Mouse (Mus musculus): ENCODE measurements around the gene Paxip1. TPM values are rescaled to one million over a fixed set of nuclear protein-coding genes. Genes with fewer than 3 reads are reported as not detected.

Paxip1 gene
- polyA plus RNA-seq, 1 experiment from 2014 or later, result 16.9 TPM

DNA sequence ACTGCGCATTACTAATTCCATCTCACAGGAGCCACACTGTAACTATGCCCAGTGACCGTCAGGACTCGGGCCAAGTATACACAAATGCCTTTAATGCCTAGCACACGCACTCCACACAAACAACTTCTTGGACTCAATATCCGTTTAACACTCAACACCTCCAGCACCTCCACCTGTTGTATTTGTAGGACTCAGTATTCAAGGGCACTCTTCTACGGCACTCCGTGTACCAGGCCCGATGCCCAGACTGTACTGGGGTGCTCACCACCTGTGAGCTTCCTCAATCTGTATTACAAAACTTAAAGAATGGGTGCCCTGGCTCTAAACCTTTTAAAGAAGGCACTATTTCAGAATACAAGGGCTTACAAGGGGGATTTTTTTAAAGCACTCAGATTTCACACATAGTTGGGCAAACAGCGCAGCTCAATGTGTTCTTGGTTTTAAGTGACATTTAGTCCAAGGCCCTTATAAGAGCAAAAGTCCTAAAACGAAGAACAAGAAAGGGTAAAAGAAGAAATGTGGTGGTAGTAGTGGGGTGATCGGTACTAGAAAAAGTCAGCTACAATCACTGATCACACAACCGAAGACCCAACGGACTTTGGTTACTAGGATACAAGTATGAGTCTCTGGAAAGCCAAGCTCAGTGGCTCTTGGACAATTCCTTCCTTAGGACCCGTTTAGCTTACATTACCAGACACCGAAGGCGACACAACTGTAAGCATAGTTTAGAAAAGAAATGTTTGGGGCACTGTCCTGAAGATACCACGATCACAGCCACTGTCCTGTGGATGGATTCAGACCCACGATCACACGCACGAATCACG, 1.2 kb downstream of the Paxip1 start:
- 29% methylated on average over 21 of the region's 21 CpGs for WGBS (ENCODE audit: insufficient replicate concordance)
- Histone ChIP-seq H3K4me3 (replicated peaks) (peak overlapping the region; percentile 96), H3K4me2 (peak overlapping the region; percentile 84), H3K4me1 (replicated peaks) (peaks cover 32% of the 10 kb centered on the region), H3K9ac (peak overlapping the region; percentile 99), H3K27ac (peak overlapping the region; percentile 84), H3K27me3 (no peaks in the 10 kb centered on the region), H3K36me3 (peaks cover 46% of the 10 kb centered on the region), H3K9me3 (replicated peaks) (no peaks in the 10 kb centered on the region)
- DNase-seq, result no peak
- no peak for ATAC-seq (ENCODE audit: low read depth)

DNA sequence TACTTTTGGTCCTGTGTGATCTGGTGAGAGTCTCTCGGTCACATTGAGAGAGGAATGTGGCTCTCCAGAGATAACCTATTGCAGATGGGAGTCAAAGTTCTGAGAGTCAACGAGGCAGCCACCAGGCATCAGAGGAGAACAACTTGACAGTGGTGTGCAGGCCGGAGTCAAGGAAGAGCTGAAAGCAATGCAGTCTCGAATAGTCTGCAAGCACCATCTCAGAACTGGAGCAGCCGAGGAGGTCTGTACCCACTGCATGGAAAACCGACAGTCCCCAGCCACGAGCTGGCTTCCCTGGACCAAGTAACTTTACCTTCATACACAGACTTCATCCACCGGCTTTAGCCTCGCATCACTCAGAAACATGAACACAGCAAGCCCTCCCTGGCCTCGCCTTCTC, 1.9 kb downstream of the Paxip1 start:
- Histone ChIP-seq H3K4me1 (replicated peaks) (peaks cover 32% of the 10 kb centered on the region), H3K27ac (no peak overlapping the region), H3K9ac (peak overlapping the region; percentile 99), H3K27me3 (no peaks in the 10 kb centered on the region), H3K9me3 (replicated peaks) (no peaks in the 10 kb centered on the region), H3K4me2 (peak overlapping the region; percentile 84), H3K4me3 (replicated peaks) (peak overlapping the region; percentile 96), H3K36me3 (peaks cover 53% of the 10 kb centered on the region)
- DNase-seq (no peak), ATAC-seq (ENCODE audit: low read depth) (no peak)
- 71% methylated on average over 10 of the region's 10 CpGs for WGBS (ENCODE audit: insufficient replicate concordance)

DNA sequence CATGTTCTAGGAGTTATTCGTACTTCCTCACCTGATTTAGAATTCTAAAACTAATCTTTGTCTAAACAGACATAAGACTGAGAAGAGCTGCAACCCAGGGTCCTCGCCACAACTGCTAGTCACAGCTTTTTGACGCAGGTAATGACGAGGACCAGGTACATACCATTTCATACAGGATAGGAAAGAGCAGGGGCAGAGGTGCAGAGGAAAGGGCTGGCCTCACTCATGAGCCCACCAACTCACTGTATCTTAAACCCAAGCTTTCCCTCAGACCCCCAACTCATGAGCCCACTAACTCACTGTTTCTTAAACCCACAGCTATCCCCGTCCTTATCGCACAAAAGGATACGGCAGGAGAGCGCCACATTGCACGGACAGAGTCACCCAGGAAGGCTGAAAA, 8.1 kb downstream of the Paxip1 start:
- Histone ChIP-seq H3K9me3 (replicated peaks) (no peaks in the 10 kb centered on the region), H3K4me3 (replicated peaks) (no peak overlapping the region), H3K4me1 (replicated peaks) (no peaks in the 10 kb centered on the region; the same call in 1 of the 2 replicates), H3K4me2 (no peak overlapping the region), H3K36me3 (peaks cover 94% of the 10 kb centered on the region), H3K27me3 (no peaks in the 10 kb centered on the region), H3K9ac (no peak overlapping the region), H3K27ac (no peak overlapping the region)
- DNase-seq (no peak), ATAC-seq (ENCODE audit: low read depth) (no peak)
- WGBS (ENCODE audit: insufficient replicate concordance), result 87% methylated on average over 9 of the region's 9 CpGs

DNA sequence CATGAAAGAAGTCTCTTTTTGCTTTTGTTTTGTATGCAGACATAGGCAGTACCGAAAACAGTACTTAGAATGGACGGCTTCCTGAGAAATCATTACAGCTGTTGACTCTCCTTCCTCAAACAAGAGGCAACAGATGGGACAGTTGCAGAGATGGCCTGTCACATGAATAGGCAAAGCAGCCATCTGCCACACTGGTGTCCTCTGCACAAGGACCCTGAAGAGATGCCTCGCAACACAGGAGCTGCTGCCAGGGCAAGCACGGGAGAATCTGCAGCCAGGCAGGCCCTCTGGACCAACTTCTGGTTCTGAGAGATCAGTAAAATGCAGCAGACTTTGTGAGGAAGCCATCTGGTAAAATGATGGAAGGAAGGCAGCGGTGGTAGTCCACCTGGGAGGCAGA, 23.5 kb downstream of the Paxip1 start:
- H3K4me1 ChIP-seq (replicated peaks), result 0 out of 2 replicates have a peak, but pooled peaks cover 3% of the 10 kb centered on the region
- ATAC-seq (ENCODE audit: low read depth), result no peak
- H3K27me3 ChIP-seq, result no peaks in the 10 kb centered on the region
- DNase-seq, result no peak
- H3K9me3 ChIP-seq (replicated peaks), result no peaks in the 10 kb centered on the region
- H3K4me3 ChIP-seq (replicated peaks), result no peak overlapping the region
- no peak overlapping the region for H3K4me2 ChIP-seq
- H3K9ac ChIP-seq, result no peak overlapping the region
- peaks cover 100% of the 10 kb centered on the region for H3K36me3 ChIP-seq
- WGBS (ENCODE audit: insufficient replicate concordance), result 86% methylated on average over 5 of the region's 5 CpGs
- no peak overlapping the region for H3K27ac ChIP-seq

DNA sequence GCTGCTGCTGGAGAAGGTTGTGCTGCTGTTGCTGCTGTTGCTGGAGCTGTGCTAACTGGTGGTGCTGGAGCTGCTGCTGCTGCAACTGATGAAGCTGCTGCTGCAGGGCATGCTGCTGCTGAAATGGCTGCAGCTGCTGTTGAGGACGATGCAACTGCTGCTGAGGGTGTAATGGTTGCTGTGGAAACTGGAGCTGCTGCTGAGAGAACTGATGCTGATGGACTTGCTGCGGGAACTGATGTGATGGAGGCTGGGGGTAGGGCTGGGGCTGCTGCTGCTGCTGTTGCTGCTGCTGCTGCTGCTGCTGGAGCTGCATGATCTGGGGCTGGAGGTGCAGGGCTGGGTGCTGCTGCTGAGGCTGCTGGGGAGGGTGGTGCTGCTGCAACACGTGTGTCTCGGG, 25.7 kb downstream of the Paxip1 start:
- Histone ChIP-seq H3K27ac (no peak overlapping the region), H3K36me3 (peaks cover 100% of the 10 kb centered on the region), H3K4me1 (replicated peaks) (no peaks in the 10 kb centered on the region), H3K27me3 (no peaks in the 10 kb centered on the region), H3K9ac (no peak overlapping the region), H3K4me3 (replicated peaks) (no peak overlapping the region), H3K9me3 (replicated peaks) (no peaks in the 10 kb centered on the region), H3K4me2 (no peak overlapping the region)
- DNase-seq (no peak), ATAC-seq (ENCODE audit: low read depth) (no peak)
- WGBS (ENCODE audit: insufficient replicate concordance), result 63% methylated on average over 4 of the region's 4 CpGs

DNA sequence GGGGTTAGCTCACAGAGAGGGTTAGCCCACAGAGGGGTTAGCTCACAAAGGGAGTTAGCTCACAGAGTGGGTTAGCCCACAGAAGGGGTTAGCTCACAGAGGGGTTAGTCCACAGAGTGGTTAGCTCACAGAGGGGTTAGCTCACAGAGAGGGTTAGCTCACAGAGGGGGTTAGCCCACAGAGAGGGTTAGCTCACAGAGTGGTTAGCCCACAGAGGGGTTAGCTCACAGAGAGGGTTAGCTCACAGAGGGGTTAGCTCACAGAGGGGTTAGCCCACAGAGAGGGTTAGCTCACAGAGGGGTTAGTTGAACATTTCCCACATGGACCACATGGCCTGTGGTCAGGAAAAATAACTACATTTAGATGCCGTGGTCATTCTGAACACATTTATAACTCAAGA, 46.5 kb downstream of the Paxip1 start:
- Histone ChIP-seq H3K9me3 (replicated peaks) (no peaks in the 10 kb centered on the region), H3K4me2 (no peak overlapping the region), H3K4me1 (replicated peaks) (no peaks in the 10 kb centered on the region), H3K4me3 (replicated peaks) (no peak overlapping the region), H3K9ac (no peak overlapping the region), H3K36me3 (peaks cover 81% of the 10 kb centered on the region), H3K27me3 (no peaks in the 10 kb centered on the region), H3K27ac (no peak overlapping the region)
- 86% methylated on average over 1 of the region's 1 CpGs for WGBS (ENCODE audit: insufficient replicate concordance)
- DNase-seq, result no peak
- ATAC-seq (ENCODE audit: low read depth), result no peak

DNA sequence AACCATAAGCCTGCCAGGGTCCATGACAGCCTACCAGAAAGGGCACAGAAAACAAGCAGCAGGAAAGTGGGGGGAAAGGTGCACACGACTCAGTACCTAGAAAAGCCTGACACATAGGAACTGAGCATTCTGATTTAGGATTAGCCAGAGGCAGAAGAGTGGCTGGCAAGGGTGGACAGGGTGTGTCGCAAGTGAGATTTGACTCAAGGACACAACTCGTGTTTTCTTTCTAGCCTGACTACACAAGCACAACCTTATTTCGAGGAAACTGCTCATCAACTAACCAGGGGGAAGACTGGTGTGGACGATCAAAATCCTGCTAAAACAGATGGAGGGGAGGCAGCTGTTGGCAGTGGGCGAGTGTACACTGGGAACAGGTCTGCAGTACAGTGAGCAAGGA, 52.3 kb downstream of the Paxip1 start:
- no peak overlapping the region for H3K4me3 ChIP-seq (replicated peaks)
- WGBS (ENCODE audit: insufficient replicate concordance), result 68% methylated on average over 6 of the region's 6 CpGs
- no peak overlapping the region for H3K27ac ChIP-seq
- H3K9ac ChIP-seq, result no peak overlapping the region
- no peak for ATAC-seq (ENCODE audit: low read depth)
- DNase-seq, result no peak
- H3K27me3 ChIP-seq, result no peaks in the 10 kb centered on the region
- H3K9me3 ChIP-seq (replicated peaks), result no peaks in the 10 kb centered on the region
- no peaks in the 10 kb centered on the region for H3K4me1 ChIP-seq (replicated peaks)
- H3K4me2 ChIP-seq, result no peak overlapping the region
- H3K36me3 ChIP-seq, result peaks cover 43% of the 10 kb centered on the region

DNA sequence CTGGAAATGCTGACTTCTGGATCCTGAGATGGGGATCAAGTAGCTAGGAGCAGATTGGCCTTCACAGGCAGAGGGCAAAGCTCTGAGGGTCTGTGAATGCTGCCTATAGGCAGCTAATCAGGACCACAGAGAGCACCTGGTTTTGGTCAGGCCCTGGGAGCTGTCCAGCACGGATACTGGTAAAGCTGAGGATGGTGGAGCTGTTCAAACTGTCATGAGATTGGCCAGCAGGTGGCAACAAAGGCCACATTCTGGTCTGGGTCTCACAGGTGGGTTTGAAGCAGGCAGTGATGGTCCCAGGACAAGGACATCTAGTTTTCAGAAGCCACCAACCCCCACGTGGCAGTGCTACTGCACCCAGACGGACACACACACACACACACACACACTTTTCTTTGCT, 54.3 kb downstream of the Paxip1 start:
- peak; percentile 51; the same call in 1 of the 2 replicates for ATAC-seq (ENCODE audit: low read depth)
- WGBS (ENCODE audit: insufficient replicate concordance), result 13% methylated on average over 3 of the region's 3 CpGs
- no peaks in the 10 kb centered on the region for H3K27me3 ChIP-seq

DNA sequence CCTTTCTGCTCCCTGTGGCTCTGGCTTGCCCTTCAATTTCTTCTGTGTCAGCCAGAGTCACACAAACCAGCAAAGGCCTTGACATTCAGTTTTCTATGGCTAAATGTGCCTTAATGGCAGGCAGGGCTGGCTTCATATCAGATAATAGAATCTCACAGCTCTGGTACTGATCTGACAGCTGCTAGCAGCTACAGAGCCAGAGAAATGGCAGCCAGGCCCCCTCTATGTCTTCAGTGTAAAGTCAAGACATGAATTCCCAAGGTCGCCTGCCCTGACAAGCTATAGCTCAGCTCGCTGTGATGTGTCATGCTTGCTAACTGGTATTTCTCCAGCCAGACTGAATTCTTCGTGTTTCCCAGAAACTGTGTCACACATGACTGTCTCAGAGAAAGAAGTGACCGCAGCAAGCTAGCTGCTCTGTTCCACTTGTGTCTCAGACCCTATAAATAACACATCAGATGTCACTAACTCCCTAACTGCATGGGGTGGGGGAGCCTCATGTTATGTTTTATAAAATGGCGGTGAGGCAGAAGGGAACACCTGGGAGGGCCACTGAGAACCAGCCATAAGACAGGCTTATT, 59.1 kb downstream of the Paxip1 start:
- H3K4me1 ChIP-seq (replicated peaks), result 0 out of 2 replicates have a peak, but pooled peaks cover 2% of the 10 kb centered on the region
- H3K9ac ChIP-seq, result no peak overlapping the region
- no peak overlapping the region for H3K27ac ChIP-seq
- no peaks in the 10 kb centered on the region for H3K36me3 ChIP-seq
- H3K4me2 ChIP-seq, result no peak overlapping the region
- DNase-seq (no peak), ATAC-seq (ENCODE audit: low read depth) (no peak)
- H3K27me3 ChIP-seq, result no peaks in the 10 kb centered on the region
- 61% methylated on average over 5 of the region's 5 CpGs for WGBS (ENCODE audit: insufficient replicate concordance)
- H3K4me3 ChIP-seq (replicated peaks), result no peak overlapping the region
- H3K9me3 ChIP-seq (replicated peaks), result no peaks in the 10 kb centered on the region

More for the DNA sequence above, 54.3 kb downstream of the Paxip1 start:
- Histone ChIP-seq H3K27ac (no peak overlapping the region), H3K4me1 (replicated peaks) (no peaks in the 10 kb centered on the region), H3K9me3 (replicated peaks) (no peaks in the 10 kb centered on the region), H3K36me3 (peaks cover 24% of the 10 kb centered on the region), H3K9ac (no peak overlapping the region), H3K4me2 (no peak overlapping the region), H3K4me3 (replicated peaks) (no peak overlapping the region)
- peak; percentile 29 for DNase-seq

DNA sequence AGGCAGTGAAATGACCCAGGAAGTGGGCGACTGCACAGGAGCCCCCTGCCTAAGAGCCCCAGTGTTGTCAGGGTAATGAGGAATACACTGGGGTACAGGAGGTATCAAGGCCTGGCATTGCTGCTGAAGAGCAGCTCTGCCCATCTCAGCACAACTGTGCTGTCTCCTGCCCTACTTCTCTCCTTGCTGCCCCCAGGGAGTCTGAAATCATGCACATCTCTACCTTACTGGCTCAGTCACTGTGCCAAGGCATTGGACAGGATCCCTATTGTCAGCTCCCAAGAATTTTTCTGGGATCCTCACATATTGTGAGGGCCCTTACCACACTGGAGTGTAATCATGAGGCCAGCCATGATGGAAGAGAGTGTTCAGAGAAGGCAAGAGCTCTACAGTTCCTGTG, 60.1 kb downstream of the Paxip1 start:
- DNase-seq, result no peak
- Histone ChIP-seq H3K9me3 (replicated peaks) (no peaks in the 10 kb centered on the region), H3K36me3 (no peaks in the 10 kb centered on the region)

DNA sequence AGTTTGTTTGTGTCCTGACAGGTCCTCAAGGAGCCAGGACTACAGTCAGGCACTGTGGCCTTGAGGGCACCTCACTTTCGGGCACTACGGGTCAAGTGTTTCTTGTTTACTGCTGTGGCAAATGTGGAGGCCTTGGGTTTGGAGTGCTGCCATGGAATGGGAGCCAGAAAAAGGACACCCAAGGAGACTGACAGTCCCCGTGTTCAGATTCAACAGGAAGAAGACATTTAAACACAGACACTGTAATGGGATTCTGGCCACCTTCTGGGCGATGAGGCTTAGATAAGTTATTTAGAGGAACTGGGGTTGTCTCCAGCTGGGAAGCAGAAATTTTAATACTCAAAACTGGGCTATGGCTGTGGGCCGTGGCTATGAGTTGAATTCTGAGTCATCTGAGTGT, 60.8 kb downstream of the Paxip1 start:
- Histone ChIP-seq H3K9me3 (replicated peaks) (no peaks in the 10 kb centered on the region), H3K27me3 (no peaks in the 10 kb centered on the region), H3K9ac (no peak overlapping the region), H3K36me3 (no peaks in the 10 kb centered on the region), H3K27ac (no peak overlapping the region), H3K4me1 (replicated peaks) (0 out of 2 replicates have a peak, but pooled peaks cover 2% of the 10 kb centered on the region), H3K4me3 (replicated peaks) (no peak overlapping the region), H3K4me2 (no peak overlapping the region)
- WGBS (ENCODE audit: insufficient replicate concordance), result 48% methylated on average over 5 of the region's 5 CpGs
- no peak for DNase-seq
- ATAC-seq (ENCODE audit: low read depth), result no peak

More for the DNA sequence above, 60.1 kb downstream of the Paxip1 start:
- Histone ChIP-seq H3K27ac (no peak overlapping the region), H3K4me3 (replicated peaks) (no peak overlapping the region), H3K27me3 (no peaks in the 10 kb centered on the region), H3K4me1 (replicated peaks) (0 out of 2 replicates have a peak, but pooled peaks cover 2% of the 10 kb centered on the region), H3K4me2 (no peak overlapping the region), H3K9ac (no peak overlapping the region)
- no peak for ATAC-seq (ENCODE audit: low read depth)
- 42% methylated on average over 1 of the region's 1 CpGs for WGBS (ENCODE audit: insufficient replicate concordance)
